Comparison of ENCODE assay signal across 8 mouse cellular contexts in genomic region chrX:48452931-48453673, GRCm38 (mm10). TPM values are rescaled to one million over a fixed set of nuclear protein-coding genes. Genes with fewer than 3 reads are reported as not detected.
A peak's percentile ranks its signal among the peaks of the same experiment; 100 is the strongest.
DNase-seq lines count a peak whose midpoint lies in the region; ATAC-seq and TF ChIP-seq lines count a peak whose summit lies in the region.

No protein-coding gene starts in this region.

- H3K9ac ChIP-seq in kidney, embryonic 14.5 days (ENCODE audit: low read depth, low read length), result peak overlapping the region; percentile 64
- H3K9ac ChIP-seq in liver, adult 2 months (ENCODE audit: low read depth, low read length), result peak overlapping the region; percentile 70

- no peak for TF ChIP-seq CTCF in liver, adult 2 months (IDR thresholded peaks at IDR 0.05; ENCODE audit: low read depth, low read length)

- H3K36me3 ChIP-seq in kidney, embryonic 14.5 days (ENCODE audit: control insufficient read depth, insufficient read depth, low read length), result no peaks in the 10 kb centered on the region
- no peaks in the 10 kb centered on the region for H3K36me3 ChIP-seq in liver, adult 2 months (ENCODE audit: control insufficient read depth, insufficient read depth, low read length)

- peak; percentile 40; the same call in 1 of the 2 replicates for ATAC-seq in kidney, embryonic 14.5 days (ENCODE audit: low FRiP score, low TSS enrichment)

- no peaks in the 10 kb centered on the region for H3K27me3 ChIP-seq in kidney, embryonic 14.5 days (ENCODE audit: control insufficient read depth, insufficient read depth, low read length)
- H3K27me3 ChIP-seq in liver, adult 2 months (ENCODE audit: control insufficient read depth, insufficient read depth, low read length), result peaks cover 7% of the 10 kb centered on the region

- peak overlapping the region; percentile 42 for H3K4me2 ChIP-seq in kidney, embryonic 14.5 days (replicated peaks; ENCODE audit: low read depth, low read length)

- DNase-seq in kidney, adult 9 months, result no peak
- DNase-seq in embryo, embryonic 9.5 days (ENCODE audit: extremely low spot score), result peak; percentile 22
- DNase-seq in heart, postnatal 36 days, result peak; percentile 28 to 54
- DNase-seq in liver, adult 2 months (ENCODE audit: extremely low read depth, low read depth, low spot score), result no peak
- DNase-seq in neural tube, embryonic 10.5 days (ENCODE audit: extremely low spot score, low spot score), result peak; percentile 42
- DNase-seq in left cerebral cortex, adult 11 months (ENCODE audit: low spot score), result no peak
- DNase-seq in left cerebral cortex, adult 9 months (ENCODE audit: low spot score in 2 of 2), result no peak

- H3K4me3 ChIP-seq in kidney, embryonic 14.5 days (ENCODE audit: low read length), result peak overlapping the region; percentile 46
- H3K4me3 ChIP-seq in liver, adult 2 months (ENCODE audit: insufficient read depth, low read depth, low read length), result peak overlapping the region; percentile 63

- WGBS in kidney, embryonic 14.5 days, result 25% methylated on average over 51 of the region's 71 CpGs
- 7% methylated on average over 41 of the region's 71 CpGs for WGBS in liver, adult 2 months

- H3K27ac ChIP-seq in kidney, embryonic 14.5 days (ENCODE audit: low read depth, low read length), result no peak overlapping the region
- no peak overlapping the region for H3K27ac ChIP-seq in liver, adult 2 months (replicated peaks; ENCODE audit: insufficient read depth, low read depth, low read length)

- H3K4me1 ChIP-seq in kidney, embryonic 14.5 days (ENCODE audit: control insufficient read depth, insufficient read depth, low read length), result peaks cover 3% of the 10 kb centered on the region; the same call in 1 of the 2 replicates
- H3K4me1 ChIP-seq in liver, adult 2 months (ENCODE audit: control insufficient read depth, insufficient read depth, low read length), result peaks cover 2% of the 10 kb centered on the region; the same call in 1 of the 2 replicates

- no peak for TF ChIP-seq POLR2A in liver, adult 2 months (IDR thresholded peaks at IDR 0.05; ENCODE audit: extremely low read depth, insufficient read depth, low read length)

- intact Hi-C loops in heart, postnatal 36 days (cut with DNase I), result no loop called here

- no peaks in the 10 kb centered on the region for H3K79me2 ChIP-seq in liver, adult 2 months (ENCODE audit: control insufficient read depth, insufficient read depth, low read length)

- H3K9me3 ChIP-seq in kidney, embryonic 14.5 days (ENCODE audit: control insufficient read depth, low read length), result no peaks in the 10 kb centered on the region

RNA-seq across cellular contexts. Expression of gene Elf4, which starts 9.8 kb away (rescaled TPM):
- polyA plus RNA-seq in kidney, embryonic 14.5 days (2014; fragmentation: Nextera tagmentation; extraction: Ambion mirVana), result 4.1 and 8.3 TPM in 2 replicates
- 1 to 10 TPM; 5.7 to 6.6 TPM for total RNA-seq in heart, postnatal 36 days (2021)
- 0.46 and 0.67 TPM in 2 replicates for total RNA-seq in liver, adult 2 months (2014; rRNA removed)
- 0.57 and 1.5 TPM in 2 replicates for polyA plus RNA-seq in liver, adult 2 months (2012; rRNA removed)

Comparison
In these comparisons a context has a peak if more than half of its experiments do, and no peak if none do; other contexts are left out.
1. DNase-seq: peak in embryo, embryonic 9.5 days (single experiment), heart, postnatal 36 days (2 of 2) and neural tube, embryonic 10.5 days (single experiment); none in kidney, adult 9 months (single experiment), liver, adult 2 months (single experiment), left cerebral cortex, adult 11 months (single experiment) and left cerebral cortex, adult 9 months (0 of 2).